ENCODE assay signal across 17 mouse cellular contexts in the genomic region with DNA sequence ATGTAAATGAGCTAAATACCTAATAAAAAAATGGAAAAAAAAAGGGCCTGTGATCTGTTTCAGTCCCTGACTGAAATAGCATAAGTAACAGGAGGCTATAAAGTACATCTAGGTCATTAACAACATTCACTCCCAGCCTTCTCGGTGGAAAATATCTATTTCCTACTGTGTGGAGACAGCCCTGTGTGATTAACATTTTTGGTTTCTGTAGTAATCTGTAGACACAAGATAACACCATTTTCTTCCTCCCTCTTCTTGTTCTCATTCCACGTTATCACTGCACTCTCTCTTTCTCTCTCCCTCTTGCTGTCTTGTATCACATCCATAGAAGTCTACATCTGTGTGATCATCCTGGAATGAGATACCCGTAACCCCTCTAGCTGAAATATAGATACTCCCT.
DNase-seq lines count a peak whose midpoint lies in the region; TF ChIP-seq lines count a peak whose summit lies in the region.
"Had no signal": no experiment of that assay in that cellular context is flagged by ENCODE, and none has a peak within 500 bp of the region (broad histone marks: within the 10 kb centered on the region; RNA-seq: fewer than 3 reads in every experiment).

No protein-coding gene starts in this region.

- H3K79me2 ChIP-seq in MEL (ENCODE audit: control insufficient read depth, insufficient read depth, low read length, poor library complexity): no peaks in the 10 kb centered on the region

- no peak for TF ChIP-seq RAD21 in MEL (IDR thresholded peaks at IDR 0.05; ENCODE audit: low read depth, low read length)

- H3K27me3 ChIP-seq in MEL (ENCODE audit: control insufficient read depth in 1 of 2, insufficient read depth in 2 of 2, low read length in 2 of 2): no peaks in the 10 kb centered on the region
- H3K27me3 ChIP-seq: CH12.LX, Patski had no signal

- H3K36me3 ChIP-seq in MEL (ENCODE audit: control insufficient read depth in 1 of 2, insufficient read depth in 2 of 2, low read length in 2 of 2): no peaks in the 10 kb centered on the region
- H3K36me3 ChIP-seq: G1E had no signal

- H3K9me3 ChIP-seq in MEL (replicated peaks; ENCODE audit: insufficient read depth, low read length): no peaks in the 10 kb centered on the region
- H3K9me3 ChIP-seq: G1E had no signal

- peak; percentile 77 to 79 for TF ChIP-seq EP300 in MEL (IDR thresholded peaks at IDR 0.05; ENCODE audit: low read depth in 1 of 2, low read length in 2 of 2)

- H3K4me1 ChIP-seq in MEL (ENCODE audit: control insufficient read depth in 1 of 2, insufficient read depth in 2 of 2, low read length in 2 of 2): no peaks in the 10 kb centered on the region

- no peak overlapping the region for H3K27ac ChIP-seq in MEL (ENCODE audit: control insufficient read depth, low read depth, low read length)

- no peak overlapping the region for H3K9ac ChIP-seq in MEL (ENCODE audit: control insufficient read depth, low read depth, low read length, poor library complexity, severe bottlenecking)

- DNase-seq in MEL (ENCODE audit: low read depth, low spot score): peak; percentile 66
- DNase-seq in spleen, postnatal 14 days (ENCODE audit: low spot score in 2 of 2): no peak
- DNase-seq: adrenal gland, adult 2 months; adrenal gland, adult 8-10 months; adrenal gland, postnatal 10 days; adrenal gland, postnatal 14 days; adrenal gland, postnatal 25 days; adrenal gland, postnatal 36 days; B cell, adult 2 months; cerebellum, adult 11 months; cerebellum, adult 11-12 months; cerebellum, adult 18-20 months; cerebellum, adult 2 months; cerebellum, adult 8-10 months had no signal

- TF ChIP-seq CTCF in MEL (IDR thresholded peaks at IDR 0.05 in 2 of 3, conservative IDR thresholded peaks at IDR 0.05 in 1 of 3; ENCODE audit: control insufficient read depth in 1 of 3, insufficient read depth in 1 of 3, low read depth in 2 of 3, low read length in 3 of 3, poor library complexity in 1 of 3, severe bottlenecking in 1 of 3): no peak

- TF ChIP-seq POLR2A in MEL (IDR thresholded peaks at IDR 0.05; ENCODE audit: control insufficient read depth in 1 of 2, insufficient read depth in 1 of 2, low read depth in 1 of 2, low read length in 2 of 2, poor library complexity in 1 of 2): no peak

- no peak overlapping the region for H3K4me3 ChIP-seq in MEL (ENCODE audit: control insufficient read depth in 1 of 2, insufficient read depth in 1 of 2, low read depth in 2 of 2, low read length in 2 of 2)

TF ChIP-seq in MEL, 35 proteins besides CTCF, POLR2A, EP300 and RAD21:
- TF ChIP-seq ETS1 (IDR thresholded peaks at IDR 0.05; ENCODE audit: low read depth, low read length) (no peak), GATA1 (IDR thresholded peaks at IDR 0.05; ENCODE audit: low read depth, low read length) (peak; percentile 83), RCOR1 (IDR thresholded peaks at IDR 0.05; ENCODE audit: low read depth, low read length) (peak; percentile 25; the same call in 1 of the 2 replicates), TAL1 (IDR thresholded peaks at IDR 0.05; ENCODE audit: low read length) (peak; percentile 14; the same call in 1 of the 2 replicates), USF1 (IDR thresholded peaks at IDR 0.05; ENCODE audit: low read depth, low read length) (no peak), TCF12 (IDR thresholded peaks at IDR 0.05; ENCODE audit: low read depth, low read length) (peak; percentile 85)
